Mouse (Mus musculus) kidney, adult 2 months (tissue): ENCODE measurements around the gene Ppm1k.

Experiments used
- CTCF ChIP-seq: fragments of 200-500 bp; conservative IDR thresholded peaks from 2 replicates; pipeline ENCODE4 v1.5.1; 2011; ENCODE audit warnings: low read depth, mild to moderate bottlenecking, control low read depth, low read length, moderate library complexity, mixed read lengths; ENCODE audit not compliant: insufficient read depth, insufficient read length
- POLR2A ChIP-seq: fragments of 200-500 bp; IDR thresholded peaks from one replicate; pipeline ENCODE4 v1.6.1; 2011; ENCODE audit warnings: low read depth, low read length, control low read depth

DNA sequence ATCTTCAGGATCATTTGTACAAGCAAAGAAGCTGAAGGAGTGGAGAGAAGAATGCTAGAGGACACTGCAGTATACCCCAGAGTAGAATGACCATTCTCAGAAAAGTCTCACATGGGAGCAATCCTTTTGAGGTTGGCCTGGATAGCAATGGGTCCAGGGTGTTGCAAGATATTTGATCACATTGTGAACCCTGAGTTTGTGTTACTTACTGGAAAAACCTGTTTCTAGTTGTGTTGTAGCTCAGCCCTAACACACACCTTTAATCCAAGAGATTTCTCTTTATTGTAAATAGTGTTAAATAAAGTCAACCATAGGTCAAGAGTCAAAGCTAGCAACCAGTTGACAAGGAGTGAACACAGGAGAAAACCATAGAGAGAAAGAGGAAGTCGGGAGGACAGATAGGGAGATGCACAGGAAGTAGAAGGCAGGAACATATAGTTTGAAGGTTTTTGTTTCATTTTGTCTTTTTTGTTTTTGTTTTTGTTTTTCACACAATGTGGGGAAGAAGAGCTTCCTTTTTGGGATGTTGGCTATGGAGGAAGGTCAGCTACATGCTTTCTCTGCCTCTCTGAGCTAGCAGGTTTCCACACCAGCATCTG lies 6.6 kb upstream of the Ppm1k start:
- TF ChIP-seq CTCF (no peak), POLR2A (no peak)
